14 mouse cellular contexts compared by ENCODE assay signal in the genomic region with DNA sequence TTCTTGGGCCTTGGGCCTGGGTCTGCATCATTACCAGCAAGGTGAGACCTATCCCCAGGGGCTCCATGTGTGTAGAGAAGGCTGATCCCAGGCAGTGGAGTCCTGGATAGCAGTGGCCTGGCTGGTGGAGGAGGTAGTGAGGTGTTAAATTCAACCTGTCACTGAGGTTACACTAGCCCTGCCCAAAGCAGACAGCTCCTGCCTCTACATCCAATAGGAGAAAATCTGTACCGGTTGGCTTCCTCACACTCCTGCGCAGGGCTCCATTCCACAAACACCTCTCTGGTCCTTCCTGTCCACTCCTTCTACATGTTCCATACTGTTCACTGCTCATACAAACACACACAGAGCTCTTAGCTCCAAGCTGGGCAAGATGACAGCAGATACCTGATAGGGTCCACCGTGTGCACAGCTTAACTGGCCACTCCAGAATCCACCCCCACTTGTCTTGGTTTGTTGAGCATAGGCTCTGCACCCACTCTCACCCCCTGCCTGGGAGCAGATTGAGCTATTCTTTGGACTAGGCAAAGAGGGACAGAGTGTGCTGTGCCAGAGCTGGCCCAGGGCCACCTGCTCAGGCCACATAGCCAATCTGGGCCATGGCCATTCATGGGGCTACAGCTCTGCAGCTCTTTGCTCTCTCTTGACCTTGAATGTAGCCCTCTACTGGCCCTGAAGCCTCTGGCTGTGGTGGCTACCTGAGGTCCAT. TPM values are rescaled to one million over a fixed set of nuclear protein-coding genes. Genes with fewer than 3 reads are reported as not detected.
A peak's percentile ranks its signal among the peaks of the same experiment; 100 is the strongest.
DNase-seq lines count a peak whose midpoint lies in the region; ATAC-seq and TF ChIP-seq lines count a peak whose summit lies in the region.
"Had no signal": no experiment of that assay in that cellular context is flagged by ENCODE, and none has a peak within 500 bp of the region (broad histone marks: within the 10 kb centered on the region; RNA-seq: fewer than 3 reads in every experiment).

No protein-coding gene starts in this region.

- H3K9ac ChIP-seq in midbrain, postnatal 0 days (replicated peaks; ENCODE audit: low read length, poor library complexity, severe bottlenecking): no peak overlapping the region
- H3K9ac ChIP-seq in midbrain, embryonic 16.5 days (ENCODE audit: low read depth, low read length): no peak overlapping the region
- H3K9ac ChIP-seq: embryonic facial prominence, embryonic 13.5 days; heart, embryonic 13.5 days; midbrain, embryonic 13.5 days had no signal

- no peaks in the 10 kb centered on the region for H3K36me3 ChIP-seq in heart, embryonic 10.5 days
- no peaks in the 10 kb centered on the region for H3K36me3 ChIP-seq in midbrain, postnatal 0 days (ENCODE audit: insufficient read depth, low read length)
- no peaks in the 10 kb centered on the region for H3K36me3 ChIP-seq in midbrain, embryonic 16.5 days (ENCODE audit: control insufficient read depth, insufficient read depth, low read length)
- H3K36me3 ChIP-seq: embryonic facial prominence, embryonic 13.5 days; heart, embryonic 13.5 days; midbrain, embryonic 13.5 days had no signal

- no peak overlapping the region for H3K27ac ChIP-seq in heart, embryonic 10.5 days
- H3K27ac ChIP-seq in midbrain, postnatal 0 days (ENCODE audit: low read depth, low read length): no peak overlapping the region
- no peak overlapping the region for H3K27ac ChIP-seq in midbrain, embryonic 16.5 days (ENCODE audit: low read length)
- H3K27ac ChIP-seq: embryonic facial prominence, embryonic 13.5 days; heart, embryonic 13.5 days; kidney, postnatal 0 days; midbrain, embryonic 13.5 days had no signal

- no peak overlapping the region for H3K4me2 ChIP-seq in midbrain, postnatal 0 days (ENCODE audit: low read depth, low read length, poor library complexity, severe bottlenecking)
- H3K4me2 ChIP-seq in midbrain, embryonic 16.5 days (ENCODE audit: low read length): no peak overlapping the region
- H3K4me2 ChIP-seq: embryonic facial prominence, embryonic 13.5 days; heart, embryonic 13.5 days; midbrain, embryonic 13.5 days had no signal

- no peaks in the 10 kb centered on the region for H3K9me3 ChIP-seq in heart, embryonic 10.5 days
- H3K9me3 ChIP-seq in midbrain, postnatal 0 days (ENCODE audit: low read length): no peaks in the 10 kb centered on the region
- no peaks in the 10 kb centered on the region for H3K9me3 ChIP-seq in midbrain, embryonic 16.5 days (replicated peaks; ENCODE audit: control insufficient read depth, low read length, poor library complexity, severe bottlenecking)
- H3K9me3 ChIP-seq: embryonic facial prominence, embryonic 13.5 days; heart, embryonic 13.5 days; midbrain, embryonic 13.5 days had no signal

- TF ChIP-seq CTCF in midbrain, postnatal 0 days (IDR thresholded peaks at IDR 0.05): no peak

- DNase-seq in heart, adult 18-20 months: peak; percentile 70 to 80
- DNase-seq in heart, embryonic 10.5 days (ENCODE audit: low spot score): no peak
- DNase-seq in midbrain, postnatal 0 days (ENCODE audit: low spot score): peak; percentile 16
- DNase-seq in cerebellum, postnatal 25 days: peak; percentile 97 to 98
- DNase-seq in left cerebral cortex, postnatal 4 days: peak; percentile 69
- no peak for DNase-seq in yolk sac, embryonic 10.5 days (ENCODE audit: low spot score)
- no peak for DNase-seq in thymus, postnatal 36 days
- DNase-seq: lung, adult 18-20 months had no signal

- no peaks in the 10 kb centered on the region for H3K4me1 ChIP-seq in heart, embryonic 10.5 days
- H3K4me1 ChIP-seq in midbrain, postnatal 0 days (ENCODE audit: insufficient read depth, low read length): no peaks in the 10 kb centered on the region
- no peaks in the 10 kb centered on the region for H3K4me1 ChIP-seq in midbrain, embryonic 16.5 days (ENCODE audit: control insufficient read depth, insufficient read depth, low read length)
- H3K4me1 ChIP-seq: embryonic facial prominence, embryonic 13.5 days; midbrain, embryonic 13.5 days had no signal

- 83% methylated on average over 3 of the region's 3 CpGs for WGBS in heart, embryonic 10.5 days
- 90% methylated on average over 3 of the region's 3 CpGs for WGBS in midbrain, postnatal 0 days
- 90% methylated on average over 3 of the region's 3 CpGs for WGBS in midbrain, embryonic 16.5 days

- no peak for ATAC-seq in midbrain, postnatal 0 days (ENCODE audit: low FRiP score)
- no peak for ATAC-seq in midbrain, embryonic 16.5 days
- ATAC-seq: midbrain, embryonic 13.5 days had no signal

- peaks cover 12% of the 10 kb centered on the region; the same call in 1 of the 2 replicates for H3K27me3 ChIP-seq in heart, embryonic 10.5 days (ENCODE audit: insufficient read depth, poor library complexity, severe bottlenecking)
- H3K27me3 ChIP-seq in midbrain, postnatal 0 days (ENCODE audit: insufficient read depth, low read length): no peaks in the 10 kb centered on the region
- no peaks in the 10 kb centered on the region for H3K27me3 ChIP-seq in midbrain, embryonic 16.5 days (ENCODE audit: control insufficient read depth, insufficient read depth, low read depth, low read length)
- H3K27me3 ChIP-seq: embryonic facial prominence, embryonic 13.5 days; midbrain, embryonic 13.5 days had no signal

- no peak overlapping the region for H3K4me3 ChIP-seq in heart, embryonic 10.5 days
- H3K4me3 ChIP-seq in midbrain, postnatal 0 days (ENCODE audit: low read depth, low read length): no peak overlapping the region
- no peak overlapping the region for H3K4me3 ChIP-seq in midbrain, embryonic 16.5 days (ENCODE audit: low read depth, low read length)
- H3K4me3 ChIP-seq: embryonic facial prominence, embryonic 13.5 days; heart, embryonic 13.5 days; midbrain, embryonic 13.5 days had no signal

- intact Hi-C loops in left cerebral cortex, postnatal 4 days (cut with DNase I): no loop called here

RNA-seq across cellular contexts. Expression of a gene that starts 8.3 kb away (rescaled TPM):
- total RNA-seq in heart, adult 18-20 months (2021): 100 to 1,000 TPM; 450 to 656 TPM
- 0.18 and 0.32 TPM in 2 replicates for polyA plus RNA-seq in heart, embryonic 10.5 days (2016; fragmentation: Nextera tagmentation; extraction: Ambion mirVana)
- total RNA-seq in midbrain, postnatal 0 days (2014; rRNA removed): 2,128 and 2,726 TPM in 2 replicates
- 2,827 and 3,075 TPM in 2 replicates for polyA plus RNA-seq in midbrain, postnatal 0 days (2015; fragmentation: Nextera tagmentation; extraction: Ambion mirVana)
- 465 and 593 TPM in 2 replicates for polyA plus RNA-seq in midbrain, embryonic 16.5 days (2015; fragmentation: Nextera tagmentation; extraction: Ambion mirVana)
- 100 to 1,000 TPM; 665 to 881 TPM for total RNA-seq in left cerebral cortex, postnatal 4 days (2021)

RNA-seq across cellular contexts. Expression of a gene that starts 15.6 kb away (rescaled TPM):
- total RNA-seq in heart, adult 18-20 months (2021): not detected
- polyA plus RNA-seq in heart, embryonic 10.5 days (2016; fragmentation: Nextera tagmentation; extraction: Ambion mirVana): not detected in 2 replicates
- not detected in 2 replicates for total RNA-seq in midbrain, postnatal 0 days (2014; rRNA removed)
- polyA plus RNA-seq in midbrain, postnatal 0 days (2015; fragmentation: Nextera tagmentation; extraction: Ambion mirVana): not detected in 2 replicates
- not detected in 2 replicates for polyA plus RNA-seq in midbrain, embryonic 16.5 days (2015; fragmentation: Nextera tagmentation; extraction: Ambion mirVana)
- total RNA-seq in left cerebral cortex, postnatal 4 days (2021): not detected
- polyA plus RNA-seq: embryonic facial prominence, embryonic 13.5 days; heart, embryonic 13.5 days; kidney, postnatal 0 days; midbrain, embryonic 13.5 days; thymus, postnatal 0 days had no signal

RNA-seq across cellular contexts. Expression of a gene that starts 17.2 kb away (rescaled TPM):
- 10 to 100 TPM; 22.6 to 28.7 TPM for total RNA-seq in heart, adult 18-20 months (2021)
- 15.6 and 17.7 TPM in 2 replicates for polyA plus RNA-seq in heart, embryonic 10.5 days (2016; fragmentation: Nextera tagmentation; extraction: Ambion mirVana)
- total RNA-seq in midbrain, postnatal 0 days (2014; rRNA removed): 163 and 195 TPM in 2 replicates
- polyA plus RNA-seq in midbrain, postnatal 0 days (2015; fragmentation: Nextera tagmentation; extraction: Ambion mirVana): 151 and 165 TPM in 2 replicates
- 121 and 130 TPM in 2 replicates for polyA plus RNA-seq in midbrain, embryonic 16.5 days (2015; fragmentation: Nextera tagmentation; extraction: Ambion mirVana)
- total RNA-seq in left cerebral cortex, postnatal 4 days (2021): 10 to 100 TPM; 83.1 to 92.4 TPM

RNA-seq across cellular contexts. Expression of a gene that starts 21.5 kb away (rescaled TPM):
- 1 to 10 TPM in 1 of 2 experiments, under 1 TPM in 1; 0.82 to 1.7 TPM for total RNA-seq in heart, adult 18-20 months (2021)
- polyA plus RNA-seq in heart, embryonic 10.5 days (2016; fragmentation: Nextera tagmentation; extraction: Ambion mirVana): 0.69 and 1.1 TPM in 2 replicates
- total RNA-seq in midbrain, postnatal 0 days (2014; rRNA removed): 0.61 and 0.66 TPM in 2 replicates
- polyA plus RNA-seq in midbrain, postnatal 0 days (2015; fragmentation: Nextera tagmentation; extraction: Ambion mirVana): 2.0 and 2.4 TPM in 2 replicates
- polyA plus RNA-seq in midbrain, embryonic 16.5 days (2015; fragmentation: Nextera tagmentation; extraction: Ambion mirVana): 2.8 and 3.4 TPM in 2 replicates
- total RNA-seq in left cerebral cortex, postnatal 4 days (2021): under 1 TPM in 1 of 2 experiments, not detected in 1; 0.52 TPM

RNA-seq across cellular contexts. Expression of a gene that starts 22.4 kb away (rescaled TPM):
- 10 to 100 TPM; 82.0 to 93.6 TPM for total RNA-seq in heart, adult 18-20 months (2021)
- polyA plus RNA-seq in heart, embryonic 10.5 days (2016; fragmentation: Nextera tagmentation; extraction: Ambion mirVana): 86.0 and 92.1 TPM in 2 replicates
- 131 and 148 TPM in 2 replicates for total RNA-seq in midbrain, postnatal 0 days (2014; rRNA removed)
- polyA plus RNA-seq in midbrain, postnatal 0 days (2015; fragmentation: Nextera tagmentation; extraction: Ambion mirVana): 106 and 113 TPM in 2 replicates
- polyA plus RNA-seq in midbrain, embryonic 16.5 days (2015; fragmentation: Nextera tagmentation; extraction: Ambion mirVana): 137 and 139 TPM in 2 replicates
- 100 to 1,000 TPM; 117 TPM for total RNA-seq in left cerebral cortex, postnatal 4 days (2021)

Comparison
In these comparisons a context has a peak if more than half of its experiments do, and no peak if none do; other contexts are left out.
1. DNase-seq: peak in heart, adult 18-20 months (2 of 2), midbrain, postnatal 0 days (single experiment), cerebellum, postnatal 25 days (2 of 2) and left cerebral cortex, postnatal 4 days (single experiment); none in heart, embryonic 10.5 days (single experiment), yolk sac, embryonic 10.5 days (single experiment) and thymus, postnatal 36 days (0 of 2).